Mouse (Mus musculus) intestine, postnatal 0 days (tissue): ENCODE measurements around the gene Enc1. TPM values are rescaled to one million over a fixed set of nuclear protein-coding genes. Genes with fewer than 3 reads are reported as not detected.

ENCODE experiments used
- ATAC-seq: fragments of 200-750 bp; cut with Nextera tagmentation; 2 replicates; pipeline ENCODE4 v1.8.0; 2017; ENCODE audit warnings: mild to moderate bottlenecking, moderate TSS enrichment, moderate library complexity
- H3K27ac ChIP-seq: fragments of 300-500 bp; sonication (generic); 2 replicates; pipeline ENCODE4 v1.5.1; 2014; ENCODE audit warnings: mild to moderate bottlenecking, low read depth, low read length, moderate library complexity
- H3K27me3 ChIP-seq: fragments of 300-500 bp; sonication (generic); replicated peaks from 2 replicates; pipeline ENCODE4 v1.6.1; 2014; ENCODE audit warnings: low read length, mixed read lengths; ENCODE audit not compliant: control insufficient read depth, insufficient read depth
- H3K36me3 ChIP-seq: fragments of 300-500 bp; sonication (generic); 2 replicates; pipeline ENCODE4 v1.6.1; 2014; ENCODE audit warnings: mild to moderate bottlenecking, moderate library complexity; ENCODE audit not compliant: control insufficient read depth, insufficient read depth
- H3K4me1 ChIP-seq: fragments of 300-500 bp; sonication (generic); replicated peaks from 2 replicates; pipeline ENCODE4 v1.6.1; 2014; ENCODE audit warnings: antibody characterized with exemption, low read length, mixed read lengths; ENCODE audit not compliant: control insufficient read depth, insufficient read depth
- H3K4me2 ChIP-seq: fragments of 300-500 bp; sonication (generic); replicated peaks from 2 replicates; pipeline ENCODE4 v1.6.1; 2014; ENCODE audit warnings: low read depth, mild to moderate bottlenecking, moderate library complexity
- H3K4me3 ChIP-seq: fragments of 300-500 bp; sonication (generic); 2 replicates; pipeline ENCODE4 v1.5.1; 2014; ENCODE audit warnings: low read depth, low read length
- H3K9ac ChIP-seq: fragments of 300-500 bp; sonication (generic); 2 replicates; pipeline ENCODE4 v1.6.1; 2014; ENCODE audit warnings: mild to moderate bottlenecking, low read depth, low read length
- H3K9me3 ChIP-seq: fragments of 300-500 bp; sonication (generic); 2 replicates; pipeline ENCODE4 v1.6.1; 2016; ENCODE audit warnings: mixed run types; ENCODE audit not compliant: control insufficient read depth
- CTCF ChIP-seq: sonication (generic); IDR thresholded peaks from 2 replicates; pipeline ENCODE4 v1.5.1; 2016; ENCODE audit warnings: low read depth, mild to moderate bottlenecking, control low read depth, antibody characterized with exemption, moderate library complexity
- WGBS: fragments of 180-500 bp; shearing (Covaris S2); extraction: QIAGEN DNeasy Blood & Tissue Kit; methylation state at CpG from one replicate; pipeline ENCODE4 v1.1.7; 2014; 5-methylcytosine and 5-hydroxymethylcytosine counted together
- polyA plus RNA-seq: library from polyadenylated mRNA; unstranded; fragments of >200 nt; fragmentation: Nextera tagmentation; extraction: Ambion mirVana; gene quantifications from 2 replicates; pipeline ENCODE4 v1.2.1, GENCODE M21; 2015

Gene Enc1
- polyA plus RNA-seq, 1 experiment from 2014 or later, result 2.3 TPM

DNA sequence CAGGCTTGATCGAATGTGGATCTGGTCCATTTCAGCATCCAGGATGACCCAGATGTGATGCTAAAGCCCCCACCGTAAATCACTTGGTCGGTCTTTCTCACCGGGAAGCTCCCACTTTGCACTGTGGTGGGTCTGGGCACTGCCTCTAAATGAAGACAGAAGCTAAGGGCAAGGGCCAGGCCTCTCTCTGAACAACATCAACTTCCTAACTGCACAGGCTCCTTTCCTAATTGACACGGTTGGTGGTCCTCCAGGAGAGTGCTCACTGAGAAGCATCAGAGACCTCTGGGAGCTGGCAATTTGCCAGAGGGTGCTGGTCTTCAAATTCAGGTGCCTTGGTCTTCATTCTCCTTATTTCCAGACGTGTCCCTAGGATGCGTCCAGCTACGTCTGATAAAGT, 17.0 kb upstream of the Enc1 start:
- Histone ChIP-seq H3K27ac (no peak overlapping the region), H3K9me3 (no peaks in the 10 kb centered on the region), H3K4me2 (no peak overlapping the region), H3K9ac (no peak overlapping the region), H3K27me3 (no peaks in the 10 kb centered on the region), H3K4me1 (no peaks in the 10 kb centered on the region; the same call in 1 of the 2 replicates), H3K36me3 (no peaks in the 10 kb centered on the region), H3K4me3 (no peak overlapping the region)
- ATAC-seq, result 0 out of 2 replicates have a peak, but pooled peaks have one; percentile 8
- TF ChIP-seq CTCF, result no peak
- WGBS, result 61% methylated on average over 8 of the region's 8 CpGs

DNA sequence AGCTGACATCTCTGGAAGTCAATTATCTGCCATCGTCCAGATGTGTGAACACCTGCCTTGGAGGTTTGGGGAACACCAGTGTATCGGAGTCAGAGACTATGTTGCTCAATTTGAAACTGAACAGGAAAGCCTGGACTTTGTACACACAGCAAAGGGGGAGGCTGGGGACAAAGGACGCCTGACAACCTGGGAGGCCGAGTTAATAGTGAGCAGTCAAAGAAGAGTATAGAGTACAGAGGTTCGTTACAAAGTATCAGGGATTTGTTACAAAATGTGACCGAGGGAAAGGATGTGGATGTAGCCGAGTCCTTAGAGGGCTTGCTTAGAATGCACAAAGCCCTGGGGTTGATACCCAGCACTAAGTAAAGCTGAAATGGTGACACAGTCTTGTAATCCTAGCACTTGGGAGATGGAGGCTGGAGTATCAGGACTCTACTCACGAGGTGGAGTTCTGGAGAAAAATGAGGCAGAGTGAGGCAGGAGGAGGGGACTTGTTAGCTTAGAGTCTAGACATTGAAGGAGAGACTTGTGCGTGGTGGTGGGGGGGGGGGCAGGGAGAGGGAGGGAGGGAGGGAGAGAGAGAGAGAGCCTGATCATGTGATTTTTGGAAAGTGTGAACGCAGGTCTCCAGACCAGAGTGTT, 16.4 kb upstream of the Enc1 start:
- Histone ChIP-seq H3K4me1 (no peaks in the 10 kb centered on the region; the same call in 1 of the 2 replicates), H3K27ac (0 out of 2 replicates have a peak overlapping the region, but pooled peaks have one; percentile 54), H3K4me3 (no peak overlapping the region), H3K9ac (no peak overlapping the region), H3K4me2 (peak overlapping the region; percentile 49), H3K36me3 (no peaks in the 10 kb centered on the region), H3K27me3 (no peaks in the 10 kb centered on the region), H3K9me3 (no peaks in the 10 kb centered on the region)
- 35% methylated on average over 10 of the region's 10 CpGs for WGBS
- no peak for TF ChIP-seq CTCF
- peak; percentile 91 for ATAC-seq

DNA sequence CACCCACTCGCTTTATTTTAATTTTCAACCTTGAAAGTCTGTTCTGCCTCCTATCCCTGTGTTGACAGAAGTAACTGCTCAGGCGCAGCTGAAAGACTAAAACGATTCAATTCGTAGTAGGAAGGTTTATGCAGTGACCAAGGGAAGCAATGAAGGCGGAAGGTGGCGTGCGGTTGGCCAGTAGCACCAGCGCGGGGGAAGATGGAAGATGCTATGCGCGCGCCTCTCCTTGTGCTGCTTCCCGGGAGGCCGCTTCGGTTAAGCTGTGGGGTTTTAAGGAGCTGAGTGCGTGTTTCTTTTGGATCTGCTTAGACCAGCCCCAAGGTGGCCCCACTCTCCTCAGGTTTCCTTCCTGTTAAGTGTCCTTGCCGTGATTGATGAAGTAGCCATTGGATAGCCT, 15.8 kb upstream of the Enc1 start:
- Histone ChIP-seq H3K4me2 (no peak overlapping the region), H3K27me3 (no peaks in the 10 kb centered on the region), H3K27ac (no peak overlapping the region), H3K9ac (no peak overlapping the region), H3K9me3 (no peaks in the 10 kb centered on the region), H3K36me3 (no peaks in the 10 kb centered on the region), H3K4me3 (no peak overlapping the region), H3K4me1 (no peaks in the 10 kb centered on the region; the same call in 1 of the 2 replicates)
- ATAC-seq, result no peak
- 67% methylated on average over 17 of the region's 17 CpGs for WGBS
- TF ChIP-seq CTCF, result no peak

DNA sequence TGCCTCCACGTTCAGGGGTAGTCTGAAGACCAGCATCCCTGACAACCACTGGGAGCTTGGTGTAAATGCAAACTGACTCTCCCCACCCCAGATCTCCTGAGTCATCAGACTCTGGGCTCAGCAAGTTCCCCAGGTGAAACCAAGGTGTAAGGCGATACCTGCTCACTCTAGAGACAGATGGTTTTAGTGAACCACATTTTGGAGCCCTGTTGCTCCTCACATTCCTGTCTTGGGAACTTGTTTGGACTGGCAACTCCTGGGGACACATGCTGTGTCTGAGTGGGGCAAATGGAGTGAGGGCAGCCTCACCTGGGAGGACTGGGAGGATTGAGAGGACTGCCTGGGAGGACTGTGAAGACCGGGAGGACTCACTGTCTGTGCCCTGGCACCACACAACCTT, 13.1 kb upstream of the Enc1 start:
- Histone ChIP-seq H3K27ac (no peak overlapping the region), H3K9ac (no peak overlapping the region), H3K36me3 (no peaks in the 10 kb centered on the region), H3K4me2 (no peak overlapping the region), H3K9me3 (no peaks in the 10 kb centered on the region), H3K27me3 (no peaks in the 10 kb centered on the region), H3K4me1 (no peaks in the 10 kb centered on the region; the same call in 1 of the 2 replicates), H3K4me3 (no peak overlapping the region)
- 90% methylated on average over 3 of the region's 3 CpGs for WGBS
- no peak for ATAC-seq
- TF ChIP-seq CTCF, result no peak

DNA sequence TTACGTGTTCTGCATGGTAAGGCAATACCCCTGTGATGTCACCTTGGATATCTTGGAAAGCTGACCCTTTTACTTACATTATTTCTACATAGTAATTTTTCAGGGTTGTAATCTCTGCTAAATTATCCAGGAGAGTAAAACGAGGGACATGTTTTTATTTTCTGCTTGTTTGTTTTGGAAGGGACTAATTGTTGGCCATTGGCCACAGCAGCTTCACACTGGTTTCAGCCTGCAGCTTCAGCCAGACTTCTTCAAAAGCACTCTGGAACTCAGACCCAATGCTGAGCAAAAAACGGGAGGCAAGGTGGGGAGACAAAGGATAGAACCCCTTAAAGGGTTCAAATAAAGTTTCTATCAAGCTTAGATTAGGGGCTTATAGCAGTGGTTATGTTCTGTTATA, 10.8 kb upstream of the Enc1 start:
- Histone ChIP-seq H3K9me3 (no peaks in the 10 kb centered on the region), H3K4me3 (no peak overlapping the region), H3K4me2 (no peak overlapping the region), H3K36me3 (no peaks in the 10 kb centered on the region), H3K4me1 (no peaks in the 10 kb centered on the region), H3K27me3 (no peaks in the 10 kb centered on the region), H3K27ac (no peak overlapping the region), H3K9ac (no peak overlapping the region)
- WGBS, result 85% methylated on average over 3 of the region's 3 CpGs
- no peak for TF ChIP-seq CTCF
- ATAC-seq, result no peak

DNA sequence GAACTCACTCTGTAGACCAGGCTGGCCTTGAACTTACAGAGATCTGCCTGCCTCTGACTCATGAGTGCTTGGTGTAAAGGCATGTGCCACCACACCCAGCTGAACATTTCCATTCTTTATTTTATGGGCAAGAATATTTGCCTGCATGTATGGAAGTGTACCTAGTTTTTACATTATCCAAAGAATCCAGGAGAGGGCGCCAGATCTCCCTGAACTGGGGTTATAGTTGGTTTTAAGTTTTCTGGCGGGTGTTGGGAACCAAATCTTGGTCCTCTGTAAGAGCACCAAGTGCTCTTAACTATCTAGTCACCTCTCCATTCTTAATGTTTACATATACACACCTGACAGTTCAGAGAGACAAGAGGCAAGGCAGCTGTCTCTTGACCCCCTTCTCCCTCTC, 7.8 kb upstream of the Enc1 start:
- H3K9me3 ChIP-seq, result no peaks in the 10 kb centered on the region
- H3K36me3 ChIP-seq, result no peaks in the 10 kb centered on the region
- peak; percentile 43 for TF ChIP-seq CTCF
- H3K27ac ChIP-seq, result no peak overlapping the region
- H3K4me2 ChIP-seq, result no peak overlapping the region
- no peaks in the 10 kb centered on the region for H3K27me3 ChIP-seq
- peaks cover 4% of the 10 kb centered on the region; the same call in 1 of the 2 replicates for H3K4me1 ChIP-seq
- H3K9ac ChIP-seq, result no peak overlapping the region
- ATAC-seq, result no peak
- WGBS, result 82% methylated on average over 2 of the region's 2 CpGs
- H3K4me3 ChIP-seq, result no peak overlapping the region
